In the genomic region with DNA sequence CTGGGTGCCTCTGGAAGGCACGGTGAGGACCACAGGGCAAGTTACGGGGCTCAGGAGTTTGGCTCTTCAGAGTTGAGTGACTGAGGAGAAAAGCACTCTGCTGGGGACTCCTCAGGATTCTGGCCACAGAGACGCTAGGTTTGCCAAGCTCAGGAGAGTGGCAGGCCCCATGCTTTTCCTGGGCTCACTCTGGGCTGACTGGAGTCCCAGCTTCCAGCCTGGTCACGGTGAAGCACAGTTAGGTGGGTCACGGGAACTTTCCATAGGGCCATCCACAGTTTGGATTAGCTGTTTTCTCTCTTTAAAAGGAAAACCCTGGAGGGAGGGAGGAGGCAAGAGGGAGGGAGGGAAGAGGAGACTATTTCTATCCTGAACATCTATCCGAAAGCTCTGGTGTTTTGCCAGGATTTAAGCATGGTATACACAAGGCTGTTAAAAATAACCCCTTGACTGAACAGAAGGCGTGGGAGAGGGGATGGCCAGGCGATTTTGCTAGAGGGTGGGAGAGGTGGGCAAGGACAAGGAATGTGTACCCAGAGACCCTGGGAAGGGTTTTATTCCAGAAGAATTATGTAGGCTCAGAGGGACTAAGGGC, we compare ENCODE assay signal across 10 mouse cellular contexts. TPM values are rescaled to one million over a fixed set of nuclear protein-coding genes. Genes with fewer than 3 reads are reported as not detected.
DNase-seq lines count a peak whose midpoint lies in the region; ATAC-seq lines count a peak whose summit lies in the region.
"Had no signal": no experiment of that assay in that cellular context is flagged by ENCODE, and none has a peak within 500 bp of the region (broad histone marks: within the 10 kb centered on the region; RNA-seq: fewer than 3 reads in every experiment).

No protein-coding gene starts in this region.

- H3K9me3 ChIP-seq in kidney, embryonic 14.5 days (ENCODE audit: control insufficient read depth, low read length): no peaks in the 10 kb centered on the region
- H3K9me3 ChIP-seq: embryonic facial prominence, embryonic 13.5 days had no signal

- H3K27me3 ChIP-seq in kidney, embryonic 14.5 days (ENCODE audit: control insufficient read depth, insufficient read depth, low read length): no peaks in the 10 kb centered on the region
- H3K27me3 ChIP-seq: embryonic facial prominence, embryonic 13.5 days; Patski had no signal

- no peak overlapping the region for H3K9ac ChIP-seq in kidney, embryonic 14.5 days (ENCODE audit: low read depth, low read length)
- H3K9ac ChIP-seq: embryonic facial prominence, embryonic 13.5 days had no signal

- H3K4me2 ChIP-seq in kidney, embryonic 14.5 days (replicated peaks; ENCODE audit: low read depth, low read length): no peak overlapping the region
- H3K4me2 ChIP-seq: embryonic facial prominence, embryonic 13.5 days had no signal

- ATAC-seq in kidney, embryonic 14.5 days (ENCODE audit: low FRiP score, low TSS enrichment): 0 out of 2 replicates have a peak, but pooled peaks have one; percentile 33
- ATAC-seq in CD4-positive, CD25-positive, alpha-beta regulatory T cell, adult 4 months: no peak
- ATAC-seq: Patski had no signal

- H3K27ac ChIP-seq in kidney, embryonic 14.5 days (ENCODE audit: low read depth, low read length): 0 out of 2 replicates have a peak overlapping the region, but pooled peaks have one; percentile 30
- H3K27ac ChIP-seq: embryonic facial prominence, embryonic 13.5 days had no signal

- peaks cover 7% of the 10 kb centered on the region; the same call in 1 of the 2 replicates for H3K4me1 ChIP-seq in kidney, embryonic 14.5 days (ENCODE audit: control insufficient read depth, insufficient read depth, low read length)

- H3K4me3 ChIP-seq in kidney, embryonic 14.5 days (ENCODE audit: low read length): no peak overlapping the region
- H3K4me3 ChIP-seq: embryonic facial prominence, embryonic 13.5 days had no signal

- DNase-seq in cerebellum, adult 18-20 months: peak; percentile 34 to 44
- no peak for DNase-seq in cerebellum, adult 11-12 months
- DNase-seq in kidney, postnatal 4 days: no peak
- DNase-seq in urinary bladder, postnatal 14 days (ENCODE audit: low spot score): peak; percentile 3
- no peak for DNase-seq in urinary bladder, adult 2 months (ENCODE audit: low spot score)
- DNase-seq in thymus, postnatal 0 days (ENCODE audit: low spot score): no peak

- no peaks in the 10 kb centered on the region for H3K36me3 ChIP-seq in kidney, embryonic 14.5 days (ENCODE audit: control insufficient read depth, insufficient read depth, low read length)
- H3K36me3 ChIP-seq: embryonic facial prominence, embryonic 13.5 days had no signal

- WGBS in kidney, embryonic 14.5 days: 63% methylated on average over 8 of the region's 8 CpGs

RNA-seq across cellular contexts. Expression of a gene that starts 55.5 kb away (rescaled TPM):
- polyA plus RNA-seq in kidney, embryonic 14.5 days (2014; fragmentation: Nextera tagmentation; extraction: Ambion mirVana): 2.7 and 3.0 TPM in 2 replicates
- 7.2 and 7.8 TPM in 2 replicates for polyA plus RNA-seq in urinary bladder, adult 2 months (2012; rRNA removed)
- polyA plus RNA-seq in CD4-positive, CD25-positive, alpha-beta regulatory T cell, adult 4 months (2017; shearing (Covaris generic)): not detected
- polyA plus RNA-seq in thymus, postnatal 0 days (2015; fragmentation: Nextera tagmentation; extraction: Ambion mirVana): 0.05 and 0.30 TPM in 2 replicates
- polyA plus RNA-seq: Patski had no signal

Comparison
In these comparisons a context has a peak if more than half of its experiments do, and no peak if none do; other contexts are left out.
1. DNase-seq: peak in cerebellum, adult 18-20 months (2 of 2) and urinary bladder, postnatal 14 days (single experiment); none in cerebellum, adult 11-12 months (single experiment), kidney, postnatal 4 days (0 of 2), urinary bladder, adult 2 months (single experiment) and thymus, postnatal 0 days (single experiment).